Mouse (Mus musculus) adipose tissue, adult 10 weeks (tissue): Measurements from ENCODE around the gene Bbof1. TPM values are rescaled to one million over a fixed set of nuclear protein-coding genes. Genes with fewer than 3 reads are reported as not detected.

Experiments
- polyA plus RNA-seq: library from polyadenylated mRNA; stranded (reverse); fragments of 350-450 nt; fragmentation: Illumina TruSeq; extraction: RNeasy Lipid Tissue Mini Kit (QIAGEN cat#74804); gene quantifications from one replicate; pipeline ENCODE4 v1.2.3, GENCODE M21; 2014; ENCODE audit warnings: low read depth, low replicate concordance

Gene Bbof1
- polyA plus RNA-seq, result 5.8 TPM

DNA sequence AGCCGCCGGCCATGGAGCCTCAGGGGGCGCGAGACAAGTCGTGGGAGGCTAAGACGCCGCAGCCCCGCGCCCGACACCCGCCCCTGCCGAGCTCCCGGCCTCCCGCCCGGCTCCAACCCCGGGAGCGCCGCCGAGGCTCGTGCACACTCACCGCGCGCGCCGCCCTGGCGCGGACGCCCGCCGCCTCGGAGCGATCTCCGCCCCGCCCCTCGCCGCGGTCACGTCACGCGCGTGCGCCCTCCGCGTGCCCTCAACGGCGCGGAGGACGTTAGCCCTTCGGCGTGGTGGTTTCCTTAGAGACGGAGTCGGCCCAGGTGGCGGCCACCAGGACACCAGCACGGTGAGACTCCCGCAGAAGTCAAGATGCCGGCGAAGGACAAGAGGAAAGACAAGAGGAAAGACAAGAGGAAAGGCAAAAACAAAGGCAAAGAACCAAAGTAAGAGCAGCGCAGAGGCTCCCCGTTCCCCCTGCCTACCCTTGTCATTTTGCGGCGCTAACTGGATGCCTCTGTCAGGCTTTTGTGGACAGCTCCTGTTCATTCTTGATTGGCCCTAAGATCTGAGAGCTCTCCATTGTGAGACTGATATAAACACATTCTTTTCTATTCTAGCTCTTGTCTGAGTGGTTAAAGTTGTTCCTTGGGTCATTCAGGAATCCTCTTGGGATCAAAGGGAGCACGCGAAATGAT lies at the start of gene Bbof1, which contains the start of gene Entpd5:
TSS of gene Bbof1 (plus strand) at position 253 of the 689 bp plus-strand sequence.
TSS of gene Entpd5 (minus strand) at position 211 of the 689 bp plus-strand sequence.

DNA sequence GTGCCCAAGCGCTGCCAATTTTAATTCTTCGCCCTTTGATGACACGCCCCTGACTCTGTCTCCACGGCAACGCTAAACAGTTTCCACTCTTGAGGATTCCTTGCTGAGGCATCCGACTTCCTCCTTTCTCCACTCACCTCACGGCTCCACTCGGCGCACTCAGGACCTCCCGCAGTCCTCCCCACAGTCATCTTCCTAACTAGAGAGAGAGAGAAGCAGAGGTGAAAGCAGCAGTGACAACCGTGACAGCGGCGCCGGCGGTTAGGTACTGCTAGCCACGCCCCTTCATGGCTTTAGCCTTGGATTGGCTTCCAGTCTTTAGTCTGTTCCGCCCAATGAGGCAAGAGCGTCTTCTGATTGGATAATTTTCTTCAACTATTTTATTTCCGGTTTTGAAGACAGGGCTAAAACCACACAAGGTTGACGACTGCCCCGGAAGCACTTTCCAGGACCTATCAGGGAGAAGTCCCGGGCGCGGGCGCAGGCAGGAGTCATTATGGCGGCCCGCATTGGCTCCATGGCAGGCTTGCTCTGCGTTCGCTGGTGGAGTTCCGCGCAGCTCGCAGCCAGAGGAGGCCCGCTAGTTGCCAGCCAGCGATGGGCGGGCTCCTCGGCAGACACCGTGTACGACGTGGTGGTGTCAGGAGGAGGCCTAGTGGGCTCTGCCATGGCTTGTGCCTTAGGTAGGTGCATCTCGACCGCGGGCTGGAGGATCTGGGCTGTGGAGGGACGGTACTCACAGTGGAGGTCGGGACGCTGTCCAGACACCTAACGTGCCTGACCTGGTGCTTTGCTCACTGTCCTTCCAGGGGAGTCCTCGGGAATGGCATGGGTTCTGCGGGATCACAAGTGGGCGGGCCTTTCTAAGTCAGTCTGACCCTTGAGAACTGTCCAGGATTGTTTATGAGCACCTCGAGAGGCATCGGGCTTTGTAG lies 47.0 kb upstream of the Bbof1 start, which contains the start of the genes Coq6 and Fam161b:
TSS of gene Coq6 (plus strand) at position 103 of the 935 bp plus-strand sequence.
TSS of gene Fam161b (minus strand) at position 279 of the 935 bp plus-strand sequence.

DNA sequence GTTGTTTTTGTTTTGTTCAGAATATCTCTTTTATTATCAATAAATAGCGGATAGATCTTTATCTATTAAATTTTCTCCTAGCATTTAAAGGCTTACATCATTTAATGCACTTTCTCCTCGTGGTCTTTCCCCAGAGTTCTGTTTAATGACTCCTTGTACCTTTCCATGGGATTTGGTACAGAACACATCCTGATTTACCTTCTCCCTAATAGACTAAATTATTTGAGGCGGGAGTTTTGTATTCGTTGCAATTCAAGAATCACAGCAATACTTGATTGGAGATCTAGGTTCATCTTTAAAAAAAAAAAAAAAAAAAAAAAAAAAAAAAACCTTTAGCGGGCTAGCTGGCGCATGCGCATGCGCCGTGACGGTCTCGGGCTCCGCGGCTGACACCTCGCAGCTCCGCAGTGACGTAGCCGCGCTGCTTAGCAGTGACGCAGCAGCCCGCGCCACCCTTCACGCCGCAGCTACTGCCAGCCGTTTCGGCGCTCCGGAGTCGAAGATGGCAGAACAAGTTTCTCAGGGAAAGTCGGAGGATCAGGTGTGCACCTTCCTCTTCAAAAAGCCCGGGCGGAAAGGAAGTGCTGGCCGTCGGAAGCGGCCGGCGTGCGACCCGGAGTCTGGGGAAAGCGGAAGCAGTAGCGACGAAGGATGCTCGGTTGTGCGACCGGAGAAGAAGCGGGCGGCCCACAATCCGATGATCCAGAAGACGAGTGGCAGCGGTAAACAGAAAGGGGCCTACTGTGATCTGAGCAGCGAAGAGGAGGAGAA lies 8.1 kb downstream of the Bbof1 start, which contains the start of gene Rnf113a2:
TSS of gene Rnf113a2 (plus strand) at position 363 of the 771 bp plus-strand sequence.

DNA sequence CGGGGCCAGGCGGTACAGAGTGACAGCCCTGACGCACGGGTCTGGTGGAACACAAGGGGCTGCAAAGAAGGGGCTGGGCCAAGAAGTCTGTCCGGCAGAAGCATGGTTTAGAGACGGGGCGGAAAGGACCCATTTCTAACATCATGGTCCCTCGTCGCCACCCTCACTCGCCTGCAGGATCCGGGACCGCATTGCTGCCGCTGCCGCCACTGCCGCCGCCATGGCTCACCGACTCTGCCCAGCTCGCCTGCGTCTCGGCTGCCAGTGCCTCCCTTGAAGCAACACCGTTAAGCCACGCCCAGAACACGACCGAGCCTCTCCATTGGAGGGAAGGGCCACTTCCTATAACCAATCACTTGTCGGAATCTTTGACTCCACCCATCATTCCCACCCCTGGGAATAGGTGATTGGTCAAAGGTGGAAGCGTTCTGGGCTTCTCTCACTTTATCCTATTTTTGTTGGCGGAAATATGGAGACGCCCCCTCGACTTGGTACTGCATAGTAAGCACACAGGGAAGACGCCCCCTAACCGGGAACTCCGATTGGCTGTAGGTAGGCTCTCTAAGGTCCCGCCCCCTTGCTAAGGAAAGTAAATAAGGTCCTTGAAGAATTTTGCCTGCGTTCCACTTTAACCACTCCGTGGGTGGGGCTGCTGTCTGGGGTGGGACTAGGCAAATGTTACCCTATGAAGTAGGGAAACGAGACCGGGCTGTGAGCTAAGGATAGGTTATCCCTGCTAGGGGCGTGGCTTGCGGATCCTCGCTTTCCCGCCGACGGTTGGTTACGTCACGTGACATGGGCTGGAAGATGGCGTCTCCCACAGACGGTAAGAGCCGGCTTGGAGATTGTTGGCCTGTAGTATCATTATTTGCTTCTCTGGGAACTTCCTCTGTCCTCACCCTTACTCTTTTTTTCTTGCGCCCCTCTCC lies 42.1 kb downstream of the Bbof1 start, which contains the start of the genes Aldh6a1 and Lin52:
TSS of gene Aldh6a1 (minus strand) at position 287 of the 929 bp plus-strand sequence.
TSS of gene Lin52 (plus strand) at position 705 of the 929 bp plus-strand sequence.

Other genes with a start within 250 kb of the Bbof1 start
- 13.1 TPM for gene Elmsan1, start 190.2 kb upstream of the Bbof1 start, polyA plus RNA-seq
- 60.9 TPM for gene Ptgr2, start 123.8 kb upstream of the Bbof1 start, polyA plus RNA-seq
- gene Zfp410, start 92.2 kb upstream of the Bbof1 start, polyA plus RNA-seq, result 34.4 TPM
- 23.9 TPM for gene Coq6, start 47.4 kb upstream of the Bbof1 start, polyA plus RNA-seq
- gene Fam161b, start 47.2 kb upstream of the Bbof1 start, polyA plus RNA-seq, result 3.2 TPM
- 31.1 TPM for gene Entpd5, start within 50 bp of the Bbof1 start, polyA plus RNA-seq
- gene Rnf113a2, start 8.1 kb downstream of the Bbof1 start, polyA plus RNA-seq, result 20.3 TPM
- gene Aldh6a1, start 41.9 kb downstream of the Bbof1 start, polyA plus RNA-seq, result 353 TPM
- gene Lin52, start 42.4 kb downstream of the Bbof1 start, polyA plus RNA-seq, result 15.7 TPM
- not detected for gene Vsx2, start 160.7 kb downstream of the Bbof1 start, polyA plus RNA-seq
- 13.2 TPM for gene Abcd4, start 208.3 kb downstream of the Bbof1 start, polyA plus RNA-seq
- not detected for gene Vrtn, start 231.9 kb downstream of the Bbof1 start, polyA plus RNA-seq